Mouse (Mus musculus): Measurements from ENCODE around the gene Gm3532.
"Not testable (repeated sequence)": the region's sequence is repeated elsewhere in the genome, so short reads cannot be mapped to it uniquely, and the experiment has no call there.

Gene Gm3532

DNA sequence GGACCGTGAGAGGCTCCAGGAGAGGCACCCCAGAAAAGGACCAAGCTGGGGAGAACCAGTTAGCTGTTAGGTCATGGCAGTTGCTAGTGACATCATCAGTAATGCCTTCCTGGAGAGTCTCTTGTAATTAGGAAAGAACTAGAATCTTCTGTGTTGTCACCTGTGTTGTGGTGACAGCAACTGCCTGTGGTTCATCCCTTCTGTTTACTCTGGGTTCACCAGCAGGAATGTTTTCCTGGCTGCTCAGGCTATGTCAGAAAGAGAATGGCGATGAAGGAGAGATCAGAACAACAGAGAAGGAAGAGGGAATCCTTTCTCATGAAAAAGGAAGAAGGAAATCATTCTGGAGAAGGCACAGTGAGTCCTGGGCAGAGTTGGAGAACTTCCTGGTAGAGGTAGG lies at the start of gene Gm3532:
Gene Gm3532, plus strand, starts transcription at position 301 of the 400 bp plus-strand sequence.
- not testable (repeated sequence) for DNase-seq (ENCODE audit: low read depth, low spot score)

DNA sequence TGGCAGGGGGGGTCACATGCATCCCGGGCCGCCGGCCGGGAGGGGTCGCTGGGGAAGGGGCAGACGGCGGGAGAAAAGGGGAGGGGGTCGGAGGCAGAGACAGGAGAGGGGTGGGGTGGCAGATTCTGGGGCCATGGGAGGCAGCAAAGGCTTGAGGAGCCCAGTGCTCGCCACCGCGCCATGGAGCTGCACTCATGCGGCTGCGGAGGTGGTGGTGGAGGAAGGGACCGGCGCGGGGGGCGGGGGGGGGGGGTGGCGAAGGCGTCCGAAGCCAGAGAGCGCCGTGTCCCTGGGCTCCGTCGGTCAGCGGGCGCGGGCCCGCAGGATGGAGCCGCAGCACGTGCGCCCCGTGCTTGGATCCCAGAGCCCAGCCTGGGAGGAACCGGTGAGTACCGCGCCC lies 36.9 kb upstream of the Gm3532 start, which contains the start of gene Gm3488:
Gene Gm3488, plus strand, starts transcription at position 301 of the 400 bp plus-strand sequence.
- not testable (repeated sequence) for DNase-seq (ENCODE audit: low read depth, low spot score)
